Mouse (Mus musculus): ENCODE measurements around the gene Eme1.

The Eme1 gene

DNA sequence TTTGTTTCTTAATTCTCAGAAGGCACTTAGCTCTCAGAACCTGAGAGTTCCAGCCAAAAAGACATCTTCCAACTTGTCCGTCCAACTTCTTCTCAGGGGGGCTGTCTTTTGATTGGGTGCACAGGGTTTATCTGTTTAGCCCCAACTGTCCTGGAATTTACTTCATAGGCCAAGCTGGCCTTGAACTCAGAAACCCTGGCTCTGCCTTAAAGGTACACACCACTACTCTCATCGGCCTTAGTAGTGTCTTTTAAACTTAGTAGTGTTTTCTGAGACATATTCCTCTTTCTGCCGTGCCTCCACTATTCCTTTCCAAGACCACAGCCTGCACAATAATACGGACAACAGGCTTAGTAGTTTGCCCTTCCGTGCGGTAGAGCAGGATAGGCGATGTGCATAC is 53.3 kb downstream of the Eme1 start:
- DNase-seq (ENCODE audit: inconsistent age in 2 of 2, low spot score in 1 of 2), result peak; percentile 51 to 65

DNA sequence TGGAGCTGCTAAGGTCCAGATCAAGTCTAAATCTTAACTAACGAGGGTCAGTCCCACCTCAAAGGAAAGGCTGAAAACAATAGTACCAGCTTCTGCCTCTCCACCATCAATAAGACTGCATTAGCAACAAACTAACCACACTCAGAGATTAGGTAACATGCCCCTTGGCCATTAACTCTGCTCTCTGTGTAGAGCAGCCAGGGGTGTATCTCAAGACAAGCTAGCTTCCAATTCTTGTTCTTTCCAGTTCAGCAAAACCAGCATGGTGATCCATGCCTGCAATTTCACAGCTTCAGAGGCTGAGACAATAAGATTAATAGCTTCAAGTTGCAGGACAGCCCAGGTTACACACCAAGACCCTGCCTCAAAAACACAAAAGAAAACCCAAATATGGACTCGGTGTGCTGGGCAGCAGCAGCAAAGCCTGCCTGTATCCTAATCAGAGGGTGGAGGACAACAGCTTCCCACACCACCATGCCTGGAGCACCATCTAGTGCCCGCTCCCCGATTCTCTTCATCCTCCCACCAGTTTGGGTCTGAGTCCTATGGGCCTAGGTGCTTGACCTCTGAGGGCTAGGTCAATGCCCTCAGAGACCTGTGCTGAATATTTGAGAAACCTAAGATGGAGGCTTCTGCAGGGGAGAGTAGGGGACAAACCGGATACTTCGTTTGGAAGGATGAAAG is 55.2 kb downstream of the Eme1 start:
- DNase-seq (ENCODE audit: inconsistent age in 2 of 2, low spot score in 1 of 2), result peak in 1 of 2 experiments; percentile 59

GRCm38 (mm10) chr11:94597319-94597718 is 56.4 kb downstream of the Eme1 start:
- DNase-seq (ENCODE audit: inconsistent age in 2 of 2, low spot score in 1 of 2), result peak; percentile 93 to 97

DNA sequence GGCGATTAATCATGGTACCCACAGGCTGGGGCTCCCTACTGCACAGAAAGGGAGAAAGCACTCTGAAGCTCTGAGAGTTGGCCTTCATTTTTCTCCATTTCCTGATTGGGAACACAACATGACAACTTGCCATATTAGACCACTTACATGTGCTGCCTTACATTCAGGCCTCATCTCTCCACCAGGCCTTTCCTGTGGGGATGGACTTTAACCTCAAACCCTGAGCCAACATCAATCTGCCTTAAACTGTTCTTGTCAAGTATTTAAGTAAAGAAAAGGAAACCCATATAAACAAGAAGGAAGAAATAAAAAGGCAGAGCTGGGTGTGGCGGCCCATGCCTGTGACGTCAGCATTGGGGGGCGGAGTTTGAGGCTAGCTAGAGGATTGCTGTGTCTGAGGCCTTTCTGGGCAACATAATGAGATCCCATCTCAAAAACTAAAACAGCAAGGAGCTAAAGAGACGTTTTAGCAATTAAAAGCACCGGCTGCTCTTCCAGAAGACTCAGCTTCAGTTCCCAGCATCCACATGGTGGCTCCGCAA is 57.4 kb downstream of the Eme1 start:
- DNase-seq (ENCODE audit: inconsistent age in 2 of 2, low spot score in 1 of 2), result no peak

Measured in adrenal gland, adult (tissue).